Mouse (Mus musculus): ENCODE data around the gene Rps6kb1. TPM values are rescaled to one million over a fixed set of nuclear protein-coding genes. Genes with fewer than 3 reads are reported as not detected.

The Rps6kb1 gene
- polyA plus RNA-seq, 1 experiment, result not detected

- 59% methylated on average over 7 of the region's 7 CpGs for WGBS
- Histone ChIP-seq H3K4me1 (ENCODE audit: control insufficient read depth, insufficient read depth, low read length) (peaks cover 8% of the 10 kb centered on the region; the same call in 1 of the 2 replicates), H3K27ac (ENCODE audit: insufficient read depth, low read depth, low read length) (no peak overlapping the region), H3K4me3 (ENCODE audit: insufficient read depth, low read depth, low read length) (no peak overlapping the region)
- TF ChIP-seq POLR2A (IDR thresholded peaks at IDR 0.05; ENCODE audit: insufficient read depth, low read depth, low read length) (no peak), CTCF (IDR thresholded peaks at IDR 0.05; ENCODE audit: insufficient read depth, low read depth, low read length) (no peak)
These were observed 43.2 kb upstream of the Rps6kb1 start for GRCm38 (mm10) chr11:86587830-86588229.

DNA sequence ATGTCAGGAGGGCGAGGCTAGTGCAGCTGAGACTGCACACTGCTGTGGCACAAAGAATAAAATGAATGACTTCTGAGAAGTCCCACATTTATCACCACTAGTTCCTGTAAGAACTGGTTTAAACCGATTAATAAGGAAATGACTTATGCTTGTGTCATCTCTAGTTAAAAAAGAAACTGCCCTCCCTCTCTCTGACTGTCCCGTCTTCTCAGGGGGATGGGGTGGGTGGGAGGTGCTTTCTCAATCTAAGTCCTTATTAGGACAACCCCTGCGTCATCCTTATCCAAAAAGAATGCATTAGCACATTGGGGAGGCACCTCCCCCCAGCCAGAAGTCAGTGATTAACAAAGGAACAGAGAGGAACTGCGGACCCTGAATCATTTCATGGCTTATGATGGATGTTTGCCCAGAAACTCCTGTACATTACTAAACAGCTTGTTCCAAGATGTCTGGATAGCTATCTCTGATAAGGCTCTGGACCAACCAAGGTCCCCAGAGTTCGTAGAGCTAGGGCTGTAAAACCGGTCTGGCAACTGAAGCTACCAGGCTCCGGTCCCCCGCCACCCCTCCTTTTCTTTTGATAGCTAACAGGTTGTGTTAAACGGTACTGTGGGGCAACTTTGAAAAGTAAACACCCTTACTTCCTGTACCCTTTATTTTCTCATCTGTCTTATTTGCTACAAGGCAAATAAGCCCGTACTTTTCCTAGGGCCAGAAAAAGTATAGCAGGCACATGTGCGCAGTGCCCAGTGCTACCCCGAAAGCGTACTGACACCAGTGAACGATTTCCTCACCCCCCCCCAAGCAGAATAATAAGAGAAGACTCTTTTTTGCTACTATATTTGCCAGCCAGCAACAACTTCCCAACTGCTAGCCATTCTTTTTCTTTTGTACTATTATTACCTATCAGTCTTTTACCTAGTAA, 42.5 kb upstream of the Rps6kb1 start:
- Histone ChIP-seq H3K4me1 (ENCODE audit: control insufficient read depth, insufficient read depth, low read length) (peaks cover 8% of the 10 kb centered on the region; the same call in 1 of the 2 replicates), H3K4me3 (ENCODE audit: insufficient read depth, low read depth, low read length) (no peak overlapping the region), H3K27ac (ENCODE audit: insufficient read depth, low read depth, low read length) (no peak overlapping the region)
- 28% methylated on average over 15 of the region's 15 CpGs for WGBS
- no peak for TF ChIP-seq POLR2A (IDR thresholded peaks at IDR 0.05; ENCODE audit: insufficient read depth, low read depth, low read length)
- no peak for TF ChIP-seq CTCF (IDR thresholded peaks at IDR 0.05; ENCODE audit: insufficient read depth, low read depth, low read length)

DNA sequence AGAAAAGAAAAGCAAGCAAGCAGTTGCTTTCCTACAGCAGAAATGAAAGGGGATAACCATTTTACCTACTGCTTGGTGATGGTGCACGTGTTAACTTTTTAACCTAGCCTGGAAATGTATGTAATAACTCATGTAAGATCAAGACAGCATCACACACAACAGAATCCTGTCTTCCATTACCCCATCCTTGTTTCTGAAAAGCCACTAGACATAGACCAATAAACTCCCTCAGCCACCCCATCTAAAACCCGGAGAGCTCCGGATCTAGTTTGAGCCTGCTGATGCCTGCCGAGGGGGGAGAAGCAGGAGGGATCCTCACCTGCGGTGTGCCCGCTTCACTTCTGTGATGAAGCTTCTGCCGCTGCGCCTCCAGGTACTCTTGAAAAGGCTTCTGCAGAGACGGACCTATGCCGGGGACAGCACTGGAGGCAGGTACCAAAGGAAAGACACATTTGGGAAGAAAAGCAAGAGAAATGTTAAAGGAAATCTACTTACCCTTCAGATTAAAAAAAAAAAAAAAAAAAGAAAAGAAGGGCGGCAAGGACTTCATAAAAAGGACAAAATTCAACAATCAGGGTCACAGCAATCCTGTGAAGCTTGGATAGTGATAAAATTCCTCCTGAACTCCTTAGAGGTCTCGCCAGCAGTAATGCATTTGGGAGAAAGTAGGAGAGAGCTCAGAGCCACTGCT, 41.7 kb upstream of the Rps6kb1 start:
- no peak overlapping the region for H3K27ac ChIP-seq (ENCODE audit: insufficient read depth, low read depth, low read length)
- 42% methylated on average over 12 of the region's 12 CpGs for WGBS

DNA sequence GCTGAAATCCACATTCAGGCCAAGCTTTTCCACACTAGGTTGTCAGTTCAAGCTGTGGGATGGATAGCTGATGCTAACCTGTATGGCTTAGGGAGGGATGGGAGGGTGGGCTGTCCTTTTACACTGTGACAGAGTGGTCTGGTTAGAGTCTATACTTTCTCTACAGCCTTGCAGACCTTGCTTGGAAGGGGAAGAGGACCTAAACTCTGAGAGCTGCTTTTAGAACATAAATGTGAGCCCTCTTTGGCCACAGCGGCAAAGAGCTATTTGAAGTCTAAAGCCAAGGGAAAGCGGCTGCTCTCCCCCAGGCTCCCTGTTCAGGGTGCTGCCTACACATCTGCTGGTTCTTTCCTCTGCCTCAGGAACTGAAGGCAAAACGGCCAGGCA, 41.0 kb upstream of the Rps6kb1 start:
- Histone ChIP-seq H3K4me3 (ENCODE audit: insufficient read depth, low read depth, low read length) (no peak overlapping the region), H3K4me1 (ENCODE audit: control insufficient read depth, insufficient read depth, low read length) (peaks cover 8% of the 10 kb centered on the region; the same call in 1 of the 2 replicates), H3K27ac (ENCODE audit: insufficient read depth, low read depth, low read length) (no peak overlapping the region)
- no peak for TF ChIP-seq POLR2A (IDR thresholded peaks at IDR 0.05; ENCODE audit: insufficient read depth, low read depth, low read length)
- TF ChIP-seq CTCF (IDR thresholded peaks at IDR 0.05; ENCODE audit: insufficient read depth, low read depth, low read length), result no peak
- 42% methylated on average over 3 of the region's 3 CpGs for WGBS

More for the DNA sequence above, 41.7 kb upstream of the Rps6kb1 start:
- H3K4me3 ChIP-seq (ENCODE audit: insufficient read depth, low read depth, low read length), result peak overlapping the region; percentile 3; the same call in 1 of the 2 replicates
- peaks cover 8% of the 10 kb centered on the region; the same call in 1 of the 2 replicates for H3K4me1 ChIP-seq (ENCODE audit: control insufficient read depth, insufficient read depth, low read length)
- TF ChIP-seq CTCF (IDR thresholded peaks at IDR 0.05; ENCODE audit: insufficient read depth, low read depth, low read length) (no peak), POLR2A (IDR thresholded peaks at IDR 0.05; ENCODE audit: insufficient read depth, low read depth, low read length) (no peak)

- Histone ChIP-seq H3K4me1 (ENCODE audit: control insufficient read depth, insufficient read depth, low read length) (peaks cover 7% of the 10 kb centered on the region; the same call in 1 of the 2 replicates), H3K27ac (ENCODE audit: insufficient read depth, low read depth, low read length) (no peak overlapping the region; the same call in 1 of the 2 replicates), H3K4me3 (ENCODE audit: insufficient read depth, low read depth, low read length) (no peak overlapping the region)
- no peak for TF ChIP-seq CTCF (IDR thresholded peaks at IDR 0.05; ENCODE audit: insufficient read depth, low read depth, low read length)
- no peak for TF ChIP-seq POLR2A (IDR thresholded peaks at IDR 0.05; ENCODE audit: insufficient read depth, low read depth, low read length)
- 67% methylated on average over 7 of the region's 7 CpGs for WGBS
These were observed 40.4 kb upstream of the Rps6kb1 start for GRCm38 (mm10) chr11:86584898-86585597.

- Histone ChIP-seq H3K4me3 (ENCODE audit: insufficient read depth, low read depth, low read length) (no peak overlapping the region), H3K27ac (ENCODE audit: insufficient read depth, low read depth, low read length) (no peak overlapping the region), H3K4me1 (ENCODE audit: control insufficient read depth, insufficient read depth, low read length) (peaks cover 6% of the 10 kb centered on the region; the same call in 1 of the 2 replicates)
- TF ChIP-seq CTCF (IDR thresholded peaks at IDR 0.05; ENCODE audit: insufficient read depth, low read depth, low read length) (no peak), POLR2A (IDR thresholded peaks at IDR 0.05; ENCODE audit: insufficient read depth, low read depth, low read length) (no peak)
- WGBS, result 87% methylated on average over 14 of the region's 14 CpGs
These were observed 39.6 kb upstream of the Rps6kb1 start for GRCm38 (mm10) chr11:86583990-86584897.

- Histone ChIP-seq H3K4me3 (ENCODE audit: insufficient read depth, low read depth, low read length) (no peak overlapping the region), H3K27ac (ENCODE audit: insufficient read depth, low read depth, low read length) (no peak overlapping the region), H3K4me1 (ENCODE audit: control insufficient read depth, insufficient read depth, low read length) (peaks cover 10% of the 10 kb centered on the region; the same call in 1 of the 2 replicates)
- TF ChIP-seq POLR2A (IDR thresholded peaks at IDR 0.05; ENCODE audit: insufficient read depth, low read depth, low read length), result no peak
- no peak for TF ChIP-seq CTCF (IDR thresholded peaks at IDR 0.05; ENCODE audit: insufficient read depth, low read depth, low read length)
- 92% methylated on average over 3 of the region's 3 CpGs for WGBS
These were observed 38.8 kb upstream of the Rps6kb1 start for GRCm38 (mm10) chr11:86583313-86583825.
